Mouse (Mus musculus) testis, adult 2 months (tissue): ENCODE data around the gene Ehmt2. TPM values are rescaled to one million over a fixed set of nuclear protein-coding genes. Genes with fewer than 3 reads are reported as not detected.
"Not testable (repeated sequence)": the region's sequence is repeated elsewhere in the genome, so short reads cannot be mapped to it uniquely, and the experiment has no call there.

Source experiments
- H3K27ac ChIP-seq: fragments of 200-500 bp; 2 replicates; pipeline ENCODE4 v1.5.1; 2012; ENCODE audit warnings: low read depth, low read length; ENCODE audit not compliant: control insufficient read depth, insufficient read depth
- H3K27me3 ChIP-seq: fragments of 200-500 bp; 2 replicates; pipeline ENCODE4 v1.6.1; 2012; ENCODE audit warnings: mild to moderate bottlenecking, low read length, moderate library complexity; ENCODE audit not compliant: control insufficient read depth, insufficient read depth
- H3K36me3 ChIP-seq: fragments of 200-500 bp; 2 replicates; pipeline ENCODE4 v1.6.1; 2012; ENCODE audit warnings: mild to moderate bottlenecking, low read length; ENCODE audit not compliant: control insufficient read depth, insufficient read depth
- H3K4me1 ChIP-seq: fragments of 200-500 bp; 2 replicates; pipeline ENCODE4 v1.6.1; 2012; ENCODE audit warnings: low read length; ENCODE audit not compliant: control insufficient read depth, insufficient read depth
- H3K4me3 ChIP-seq: fragments of 200-500 bp; 2 replicates; pipeline ENCODE4 v1.5.1; 2012; ENCODE audit warnings: low read depth, mild to moderate bottlenecking, low read length, moderate library complexity, mixed read lengths; ENCODE audit not compliant: control insufficient read depth
- CTCF ChIP-seq: fragments of 200-500 bp; IDR thresholded peaks from 2 replicates; pipeline ENCODE4 v1.5.1; 2012; ENCODE audit warnings: low read depth, mild to moderate bottlenecking, inconsistent platforms, low read length, moderate library complexity; ENCODE audit not compliant: control insufficient read depth, insufficient read depth, insufficient replicate concordance
- POLR2A ChIP-seq: fragments of 200-500 bp; IDR thresholded peaks from 2 replicates; pipeline ENCODE4 v1.6.1; 2012; ENCODE audit warnings: low read depth, mild to moderate bottlenecking, inconsistent platforms, low read length, moderate library complexity; ENCODE audit not compliant: control insufficient read depth
- polyA plus RNA-seq: library from polyadenylated mRNA; depleted of rRNA; stranded (reverse); fragments of >200 nt; gene quantifications from 2 replicates; pipeline ENCODE4 v1.2.3, GENCODE M21; 2012

Gene Ehmt2
- polyA plus RNA-seq, 1 experiment = 344 TPM

DNA sequence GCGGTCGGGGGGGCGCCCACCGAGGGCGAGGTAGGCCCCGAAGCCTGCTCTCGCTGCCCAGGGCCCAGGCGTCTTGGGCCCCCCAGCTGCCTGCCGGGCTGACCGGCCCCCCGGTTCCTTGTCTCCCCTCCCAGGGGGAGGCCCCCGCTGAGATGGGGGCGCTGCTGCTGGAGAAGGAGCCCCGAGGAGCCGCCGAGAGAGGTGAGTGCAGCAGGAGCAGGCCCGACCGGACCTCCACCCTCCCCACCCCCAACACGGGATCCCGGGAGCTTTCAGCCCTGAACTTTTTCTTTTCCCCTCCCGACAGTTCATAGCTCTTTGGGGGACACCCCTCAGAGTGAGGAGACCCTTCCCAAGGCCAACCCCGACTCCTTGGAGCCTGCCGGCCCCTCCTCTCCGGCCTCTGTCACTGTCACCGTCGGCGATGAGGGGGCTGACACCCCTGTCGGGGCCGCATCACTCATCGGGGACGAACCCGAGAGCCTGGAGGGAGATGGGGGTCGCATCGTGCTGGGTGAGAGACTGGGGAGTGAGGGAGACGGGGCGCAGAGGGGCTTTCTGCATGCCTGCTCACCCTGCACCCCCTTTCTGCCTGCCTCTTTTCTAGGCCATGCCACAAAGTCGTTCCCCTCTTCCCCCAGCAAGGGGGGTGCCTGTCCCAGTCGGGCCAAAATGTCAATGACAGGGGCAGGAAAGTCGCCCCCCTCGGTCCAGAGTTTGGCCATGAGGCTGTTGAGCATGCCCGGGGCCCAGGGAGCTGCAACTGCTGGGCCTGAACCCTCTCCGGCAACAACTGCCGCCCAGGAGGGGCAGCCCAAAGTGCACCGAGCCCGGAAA lies 1.0 kb downstream of the Ehmt2 start:
- H3K27ac ChIP-seq = peak overlapping the region; percentile 83
- H3K27me3 ChIP-seq = no peaks in the 10 kb centered on the region
- peak overlapping the region; percentile 91 for H3K4me3 ChIP-seq
- H3K36me3 ChIP-seq = peaks cover 3% of the 10 kb centered on the region; the same call in 1 of the 2 replicates
- no peak for TF ChIP-seq POLR2A
- no peak for TF ChIP-seq CTCF
- peaks cover 15% of the 10 kb centered on the region for H3K4me1 ChIP-seq

DNA sequence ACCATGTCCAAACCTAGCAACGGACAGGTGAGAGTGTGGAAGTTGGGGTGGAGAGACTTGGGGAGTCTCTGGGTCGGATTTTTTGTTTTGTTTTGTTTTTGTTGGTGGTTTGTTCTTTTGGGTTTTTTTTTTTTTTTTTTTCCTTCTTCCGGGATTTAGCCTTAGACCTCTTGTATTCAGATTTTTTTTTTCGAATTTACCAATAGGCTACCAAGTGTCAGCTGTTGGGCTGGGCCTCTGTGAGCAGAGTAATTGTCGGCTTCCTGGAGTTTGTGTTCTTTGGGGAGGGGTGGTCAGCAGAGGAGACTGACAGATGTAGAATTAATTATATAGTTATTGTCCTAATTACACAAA lies 1.6 kb downstream of the Ehmt2 start:
- H3K4me1 ChIP-seq = peaks cover 13% of the 10 kb centered on the region
- peak overlapping the region; percentile 91 for H3K4me3 ChIP-seq
- TF ChIP-seq CTCF (no peak), POLR2A (no peak)
- peaks cover 3% of the 10 kb centered on the region; the same call in 1 of the 2 replicates for H3K36me3 ChIP-seq
- H3K27me3 ChIP-seq = no peaks in the 10 kb centered on the region
- H3K27ac ChIP-seq = peak overlapping the region; percentile 83

GRCm38 (mm10) chr17:34900826-34901225 lies 2.6 kb downstream of the Ehmt2 start:
- not testable (repeated sequence) for H3K36me3 ChIP-seq, H3K4me1 ChIP-seq, H3K4me3 ChIP-seq, H3K27me3 ChIP-seq, H3K27ac ChIP-seq

- H3K4me3 ChIP-seq, H3K4me1 ChIP-seq, H3K27ac ChIP-seq, H3K36me3 ChIP-seq, H3K27me3 ChIP-seq: not testable (repeated sequence)
Measured at GRCm38 (mm10) chr17:34901948-34902347, 3.7 kb downstream of the Ehmt2 start.

- no peak overlapping the region for H3K4me3 ChIP-seq
- H3K36me3 ChIP-seq = peaks cover 3% of the 10 kb centered on the region; the same call in 1 of the 2 replicates
- peaks cover 2% of the 10 kb centered on the region for H3K4me1 ChIP-seq
- H3K27ac ChIP-seq = no peak overlapping the region
- no peak for TF ChIP-seq POLR2A
- no peak for TF ChIP-seq CTCF
- no peaks in the 10 kb centered on the region for H3K27me3 ChIP-seq
Measured at GRCm38 (mm10) chr17:34902895-34903294, 4.6 kb downstream of the Ehmt2 start.

GRCm38 (mm10) chr17:34910982-34911381 lies 12.7 kb downstream of the Ehmt2 start:
- no peak for TF ChIP-seq POLR2A
- TF ChIP-seq CTCF = no peak
- peaks cover 13% of the 10 kb centered on the region for H3K4me1 ChIP-seq
- no peak overlapping the region for H3K27ac ChIP-seq
- no peak overlapping the region for H3K4me3 ChIP-seq
- no peaks in the 10 kb centered on the region; the same call in 1 of the 2 replicates for H3K36me3 ChIP-seq
- H3K27me3 ChIP-seq = no peaks in the 10 kb centered on the region

- H3K4me3 ChIP-seq = no peak overlapping the region
- H3K27ac ChIP-seq = no peak overlapping the region
- peaks cover 13% of the 10 kb centered on the region for H3K4me1 ChIP-seq
- no peaks in the 10 kb centered on the region for H3K27me3 ChIP-seq
- TF ChIP-seq CTCF (peak; percentile 92), POLR2A (no peak)
- H3K36me3 ChIP-seq = no peaks in the 10 kb centered on the region; the same call in 1 of the 2 replicates
Measured at GRCm38 (mm10) chr17:34911945-34912351, 13.7 kb downstream of the Ehmt2 start.
